Mouse (Mus musculus) right cerebral cortex, postnatal 4 days (tissue): ENCODE measurements around the gene Gm20696.
A peak's percentile ranks its signal among the peaks of the same experiment; 100 is the strongest.

Experiments
- DNase-seq: peaks from one replicate; pipeline ENCODE4 v3.0.0-alpha.2; 2022

The Gm20696 gene

DNA sequence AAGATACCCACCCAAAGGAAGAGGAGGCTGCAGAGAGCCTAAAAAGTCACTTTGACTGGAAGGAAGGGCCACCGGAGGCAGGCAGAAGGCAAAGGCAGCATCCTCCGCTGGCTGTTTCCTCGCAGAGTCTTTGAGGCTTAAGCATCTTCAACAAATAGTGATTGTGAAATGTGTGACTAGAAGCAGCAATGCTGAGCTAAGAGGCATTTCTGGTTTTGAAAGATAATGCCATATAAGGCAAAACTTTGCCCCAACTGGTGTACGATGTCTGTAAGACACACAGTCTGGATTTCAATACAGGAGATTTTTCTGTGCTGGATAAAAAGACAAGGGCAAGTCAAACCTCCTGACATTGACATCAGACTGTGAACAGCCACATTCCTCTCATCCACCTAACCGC lies 195.7 kb downstream of the Gm20696 start:
- DNase-seq, result no peak

DNA sequence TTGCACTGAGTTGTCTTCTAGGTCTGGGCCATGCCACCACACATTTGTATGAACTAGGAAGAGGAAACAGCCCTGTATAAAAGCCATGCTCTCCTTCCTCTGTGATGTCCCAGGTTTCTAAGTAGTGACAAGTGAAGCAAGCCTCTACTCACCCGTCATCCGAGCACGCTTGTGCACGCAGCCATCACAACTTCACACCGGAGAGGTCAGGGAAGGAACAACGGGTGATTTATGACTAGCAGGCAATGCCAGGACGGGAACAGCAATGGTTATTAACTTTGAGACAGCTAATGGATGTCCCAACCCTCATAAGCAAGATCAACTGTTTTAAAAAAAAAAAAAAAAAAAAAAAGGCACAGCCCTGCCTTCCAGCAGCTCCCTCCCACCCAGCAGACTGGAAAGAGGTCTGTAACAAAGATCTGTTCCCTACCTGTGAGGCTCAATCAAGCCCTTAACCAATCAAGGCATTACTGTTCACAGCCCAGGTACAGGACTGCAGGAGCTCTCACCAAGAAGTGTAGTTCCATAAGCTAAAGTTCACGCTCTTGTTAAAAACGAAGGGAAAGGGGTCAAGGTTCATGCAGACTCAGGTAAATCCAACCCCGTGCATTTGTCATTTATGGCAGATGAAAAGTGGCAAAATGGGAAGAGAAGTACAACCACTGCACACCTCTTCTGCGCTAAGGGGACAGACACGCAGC lies 197.3 kb downstream of the Gm20696 start:
- no peak for DNase-seq

DNA sequence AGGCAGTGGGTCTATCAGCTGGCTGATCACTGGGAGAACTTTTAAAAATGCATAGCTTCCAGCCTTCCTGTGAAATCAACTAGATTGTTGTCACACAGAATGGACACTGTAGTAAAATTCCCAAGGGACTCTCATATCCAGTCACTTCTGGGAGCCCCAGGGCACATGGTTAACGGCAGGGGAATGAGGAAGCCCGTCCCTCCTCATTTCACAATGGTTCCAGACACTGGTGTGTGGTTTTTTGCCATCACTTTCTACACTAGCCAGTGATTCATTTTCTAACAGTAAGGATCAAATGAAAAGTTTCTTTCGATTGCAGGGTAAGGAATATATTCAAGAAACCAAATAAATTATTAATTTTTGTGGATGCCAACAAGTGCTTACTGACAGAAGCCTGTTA lies 198.8 kb downstream of the Gm20696 start:
- no peak for DNase-seq

DNA sequence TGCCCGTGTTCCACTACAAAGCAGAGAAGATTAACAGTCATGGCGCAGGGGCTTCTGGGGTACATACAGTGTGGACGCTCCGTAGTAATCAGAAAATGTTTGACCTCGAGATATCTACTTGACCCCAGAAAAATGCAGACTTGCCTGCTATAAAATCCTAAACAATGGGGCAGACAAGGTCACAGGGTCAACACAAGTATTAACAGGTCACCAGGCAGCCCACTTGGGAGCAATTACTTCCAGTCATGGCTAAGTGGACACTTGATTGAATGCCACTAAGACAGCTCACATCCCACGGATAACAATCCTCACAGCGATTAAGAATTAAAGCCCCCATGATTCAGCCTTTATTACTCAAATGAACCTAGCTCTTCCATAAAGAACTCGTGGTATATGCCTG lies 199.5 kb downstream of the Gm20696 start:
- DNase-seq, result no peak

DNA sequence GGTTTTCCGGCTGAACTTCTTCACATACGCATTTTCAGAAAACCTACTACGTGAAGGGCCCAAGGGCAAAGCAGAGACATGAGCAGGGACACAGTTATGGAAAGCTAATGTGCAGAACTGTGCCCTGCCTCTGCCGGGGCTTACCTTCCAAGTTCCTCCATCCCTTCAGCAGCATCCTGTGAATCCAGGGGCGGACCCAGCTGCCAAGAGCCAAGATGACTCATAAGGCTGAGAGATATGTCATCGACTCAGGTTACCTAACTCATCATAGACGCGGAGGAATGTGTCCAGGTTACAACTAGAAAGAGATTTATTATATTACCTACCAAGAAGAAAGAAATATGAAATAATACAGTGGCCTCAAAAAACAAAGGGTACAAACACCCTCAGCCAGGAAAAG lies 200.2 kb downstream of the Gm20696 start:
- no peak for DNase-seq

DNA sequence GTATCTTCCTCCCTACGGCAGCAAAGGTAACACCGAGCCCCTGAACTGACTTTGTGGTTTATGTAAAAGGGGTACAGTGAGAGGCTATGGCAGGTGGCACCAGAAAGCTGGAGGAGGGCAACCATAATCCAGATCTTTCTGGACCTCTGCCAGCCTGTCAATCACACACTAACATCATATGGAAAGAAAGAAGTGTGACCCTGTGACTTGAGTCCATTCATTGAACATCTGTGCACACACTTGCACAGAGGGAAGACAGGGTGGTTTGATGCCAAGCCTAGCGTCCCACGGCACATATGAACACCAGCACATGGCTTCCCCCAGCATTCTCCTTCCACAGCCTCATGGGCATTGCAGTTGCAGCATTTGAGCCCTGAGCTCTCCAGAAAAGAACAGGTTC lies 202.1 kb downstream of the Gm20696 start:
- DNase-seq, result no peak

DNA sequence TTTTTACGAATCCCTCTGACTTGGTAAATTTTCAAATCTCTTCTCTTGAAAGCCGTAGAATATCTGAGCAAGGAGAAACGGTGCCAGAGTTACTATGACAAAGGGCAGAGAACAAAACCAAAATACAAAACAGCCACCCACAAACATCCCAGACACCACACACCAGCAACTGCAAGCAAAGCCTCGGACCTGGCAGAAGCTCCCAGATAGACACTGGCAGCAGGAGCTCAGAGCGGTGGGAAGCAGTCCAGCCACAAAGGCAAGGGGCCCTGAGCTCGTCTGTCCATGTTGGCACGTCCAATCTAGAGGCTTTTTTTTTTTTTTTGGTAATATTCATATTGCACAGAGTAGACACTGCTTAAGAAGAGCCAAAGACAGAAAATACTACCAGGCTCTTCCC lies 202.7 kb downstream of the Gm20696 start:
- DNase-seq, result no peak

DNA sequence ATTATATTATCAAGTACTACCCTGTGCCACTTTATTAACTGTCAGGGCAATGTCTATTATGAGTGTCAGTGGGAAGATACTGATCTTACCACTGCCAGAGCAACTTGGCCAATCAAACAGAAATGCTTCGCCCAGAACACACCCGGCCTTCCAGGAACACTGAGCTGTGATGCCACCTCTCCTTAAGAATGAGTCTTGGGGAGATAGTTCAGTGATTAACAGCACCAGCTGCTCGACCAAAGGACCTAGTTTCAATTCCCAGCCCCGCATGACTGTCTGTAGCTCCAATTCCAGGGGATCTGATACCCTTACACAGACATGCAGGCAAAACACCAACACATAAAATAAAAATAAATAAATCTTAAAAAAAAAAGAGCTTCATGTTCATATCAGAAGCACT lies 207.8 kb downstream of the Gm20696 start:
- DNase-seq, result no peak

DNA sequence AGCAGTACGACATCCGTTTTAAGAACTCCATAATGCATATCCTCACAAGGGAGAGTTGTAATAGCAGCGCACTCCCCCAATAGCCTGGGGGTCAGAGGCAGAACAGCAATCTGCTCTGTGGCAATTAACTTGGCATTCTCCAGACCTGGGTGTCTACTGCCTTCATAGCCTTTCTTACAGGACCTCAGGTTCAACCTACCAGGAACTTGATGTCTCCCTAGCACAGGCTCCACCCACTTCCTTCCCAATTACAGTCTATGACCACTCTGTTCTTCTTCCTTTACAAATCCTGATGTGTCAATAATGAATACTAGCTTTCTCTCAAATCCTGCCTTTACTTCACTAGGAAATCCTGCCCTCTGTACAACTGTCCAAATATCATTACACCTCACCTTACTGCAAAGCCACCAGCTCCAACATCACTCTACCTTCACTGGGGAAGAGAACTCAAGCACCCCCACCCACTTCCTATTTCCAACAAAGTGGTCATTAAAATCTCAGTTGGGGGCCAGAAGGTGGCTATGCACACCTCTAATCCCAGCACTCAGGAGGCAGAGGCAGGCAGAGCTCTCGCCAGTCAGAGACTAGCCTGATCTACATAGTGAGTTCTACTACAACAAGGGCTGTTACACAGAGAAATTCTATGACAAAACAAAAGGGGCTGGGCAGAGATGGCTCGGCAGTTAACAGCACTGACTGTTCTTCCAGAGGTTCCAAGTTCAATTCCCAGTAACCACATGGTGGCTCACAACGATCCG lies 212.7 kb downstream of the Gm20696 start:
- DNase-seq, result no peak

DNA sequence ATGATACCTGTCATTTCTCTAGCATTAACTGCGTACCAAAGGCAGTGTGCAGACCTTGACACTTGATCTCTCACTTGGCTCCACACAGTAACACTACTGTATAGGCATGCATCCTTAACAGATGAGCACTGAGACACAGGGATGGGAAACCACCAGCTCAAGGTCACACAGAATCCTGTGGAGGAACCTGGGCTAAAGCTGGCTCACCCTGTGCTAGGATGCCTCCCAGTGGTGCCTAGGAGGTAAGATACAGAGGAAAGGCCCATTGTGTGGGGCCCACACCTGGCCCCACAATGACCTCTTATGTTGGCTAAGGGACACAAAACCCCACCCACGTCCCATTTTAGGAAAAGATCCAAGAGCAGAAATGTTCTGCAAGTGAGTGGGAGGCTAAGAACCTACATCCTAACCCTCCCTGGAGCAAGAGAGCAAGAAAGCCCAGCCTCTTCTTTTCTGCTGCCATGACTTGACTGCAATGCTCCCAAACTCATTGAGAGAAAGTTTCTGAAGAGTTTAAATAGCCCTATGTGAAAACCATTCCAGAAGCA lies 213.9 kb downstream of the Gm20696 start:
- no peak for DNase-seq

DNA sequence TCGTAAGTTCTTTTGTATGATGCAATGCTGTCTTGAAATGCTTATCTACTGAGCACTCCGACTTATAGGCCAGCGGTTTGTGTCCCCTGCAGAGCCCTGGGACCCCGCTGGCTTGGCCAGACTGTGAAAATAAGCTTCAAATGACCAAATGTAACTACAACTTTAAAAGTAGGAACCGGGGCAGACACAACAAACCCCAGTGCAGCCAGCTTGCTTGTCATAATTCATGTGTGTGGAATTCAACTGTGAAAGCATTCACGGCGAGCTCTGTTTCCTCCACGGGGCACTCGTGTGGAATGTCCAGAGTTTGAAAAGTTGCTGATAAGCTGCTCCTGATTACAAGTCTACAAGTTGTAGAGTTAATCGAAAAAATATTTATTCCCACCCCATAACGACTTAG lies 215.1 kb downstream of the Gm20696 start:
- DNase-seq, result no peak

DNA sequence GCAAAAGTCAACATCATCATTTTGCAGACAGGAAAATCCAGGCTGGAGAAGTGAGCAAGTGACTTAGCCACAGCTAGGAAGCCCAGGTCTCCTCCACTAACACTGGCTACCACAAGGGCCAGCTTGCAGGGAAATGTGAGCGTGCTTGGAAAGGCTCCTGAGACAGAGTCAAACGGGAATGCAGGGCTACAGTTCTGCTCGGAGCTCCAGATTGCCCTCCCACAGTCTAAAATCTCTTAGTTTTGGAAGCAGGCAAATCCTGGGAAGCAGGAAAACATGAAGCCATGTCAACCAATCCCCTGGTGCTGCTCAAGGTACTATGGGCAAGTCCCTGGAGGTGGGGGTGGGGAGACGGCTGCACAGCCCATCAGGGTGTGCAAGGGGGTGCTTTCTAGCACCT lies 219.2 kb downstream of the Gm20696 start:
- DNase-seq, result no peak

DNA sequence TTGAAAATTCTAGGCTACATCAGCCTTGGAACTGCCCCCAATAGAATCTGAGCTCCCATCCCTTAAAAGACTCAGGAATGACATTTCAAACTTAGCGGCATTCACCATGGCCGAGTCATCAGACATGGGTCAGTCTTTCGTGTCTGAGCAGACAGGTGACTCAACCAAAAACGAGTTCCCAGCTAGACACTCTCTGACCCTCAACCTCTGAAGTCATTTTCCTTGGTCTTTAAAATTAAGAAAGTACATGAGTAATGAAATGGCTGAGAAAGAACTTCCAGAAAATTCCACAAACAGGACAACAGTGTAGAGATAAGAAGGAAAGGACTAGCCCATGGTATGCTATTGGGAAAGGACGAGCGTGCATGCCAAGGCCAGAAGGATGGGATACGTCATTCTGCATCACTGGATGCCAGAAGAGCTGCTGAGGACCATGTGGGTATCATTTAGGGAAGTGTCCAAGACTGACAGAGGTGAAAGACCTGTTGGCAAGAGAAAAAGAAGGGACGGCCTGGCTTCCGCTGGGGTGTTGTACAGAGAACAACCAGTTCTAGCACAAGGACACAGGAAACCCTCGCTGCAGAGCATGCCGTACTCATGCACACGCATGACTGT lies 219.7 kb downstream of the Gm20696 start:
- no peak for DNase-seq

DNA sequence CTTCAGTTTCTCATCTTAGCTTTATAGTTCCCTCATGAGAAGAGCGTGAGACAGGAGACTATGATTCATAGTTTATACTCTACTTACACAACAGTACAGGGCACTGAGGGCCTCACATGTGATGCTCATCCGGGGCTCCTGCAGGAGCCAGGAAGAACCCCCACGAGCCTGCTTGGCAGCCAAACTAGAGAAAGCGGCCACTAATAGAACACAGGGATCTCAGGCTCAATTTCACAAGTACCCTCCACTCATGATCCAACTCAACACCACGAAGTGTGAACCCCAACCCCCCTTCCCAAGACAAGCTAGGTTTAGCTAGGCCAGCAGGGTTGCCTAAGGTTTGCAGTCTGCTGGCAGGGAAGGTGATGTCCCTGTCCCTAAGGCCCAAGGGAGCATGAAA lies 223.1 kb downstream of the Gm20696 start:
- no peak for DNase-seq

DNA sequence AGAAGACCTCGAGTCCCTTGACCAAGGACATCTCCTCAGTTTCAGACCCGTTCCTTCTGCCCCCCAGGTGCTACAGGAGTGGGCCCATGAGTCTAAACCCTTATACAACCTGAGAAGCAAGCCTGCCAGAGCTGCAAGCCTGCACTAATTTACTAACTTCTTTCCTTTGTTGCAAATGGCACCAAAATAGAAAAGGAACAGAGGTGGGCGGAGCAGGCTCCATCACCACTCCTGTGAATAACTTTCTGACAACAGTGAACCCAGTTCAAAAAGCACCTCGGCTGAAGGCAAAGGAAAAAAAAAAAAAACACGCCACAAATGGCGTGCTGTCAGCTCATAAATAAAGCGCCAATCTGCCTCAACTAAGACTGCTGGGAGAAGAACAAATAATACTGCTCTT lies 225.5 kb downstream of the Gm20696 start:
- no peak for DNase-seq

DNA sequence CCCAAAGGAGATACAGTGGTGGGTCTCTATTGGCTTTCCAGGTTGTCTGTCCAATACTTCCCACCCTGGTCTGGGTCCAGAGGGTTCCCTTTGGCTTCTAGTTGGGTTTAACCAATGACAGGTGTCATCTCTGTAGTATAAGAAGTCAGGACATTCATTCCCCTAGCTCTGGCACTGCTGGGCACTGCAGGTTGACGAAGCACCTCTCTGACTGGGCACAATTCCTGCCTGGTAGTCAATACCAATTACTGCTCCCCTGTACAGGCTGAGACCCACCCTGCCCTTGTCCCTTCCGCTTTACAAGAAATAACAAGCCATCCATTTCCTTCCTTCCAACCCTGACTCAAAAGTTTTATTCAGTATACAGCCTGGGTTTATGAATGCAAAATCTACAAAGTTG lies 226.0 kb downstream of the Gm20696 start:
- DNase-seq, result no peak

DNA sequence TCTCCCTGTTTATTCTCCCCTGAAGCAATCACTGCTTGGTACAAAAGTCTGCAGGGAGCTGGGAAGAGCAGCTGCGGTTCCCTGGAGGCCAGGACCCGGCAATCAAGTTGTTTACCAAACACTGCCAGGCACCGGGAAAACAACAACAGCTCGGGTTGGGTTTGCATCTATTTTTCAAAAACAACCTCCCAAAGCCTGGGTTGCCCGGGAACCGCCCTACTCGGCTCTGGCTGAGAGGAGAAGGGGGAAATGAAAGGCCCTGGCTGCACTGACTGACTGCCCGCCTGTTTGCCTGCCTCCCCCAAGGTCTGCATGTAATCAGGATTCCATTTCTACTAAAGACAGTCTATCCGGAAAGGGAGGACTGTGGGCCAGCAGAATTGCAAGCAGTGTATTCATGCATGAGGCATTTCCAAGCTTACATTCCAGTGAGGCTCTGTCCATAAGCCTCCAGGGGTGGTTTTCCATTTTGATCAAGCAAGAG lies 226.7 kb downstream of the Gm20696 start:
- peak; percentile 22 for DNase-seq

DNA sequence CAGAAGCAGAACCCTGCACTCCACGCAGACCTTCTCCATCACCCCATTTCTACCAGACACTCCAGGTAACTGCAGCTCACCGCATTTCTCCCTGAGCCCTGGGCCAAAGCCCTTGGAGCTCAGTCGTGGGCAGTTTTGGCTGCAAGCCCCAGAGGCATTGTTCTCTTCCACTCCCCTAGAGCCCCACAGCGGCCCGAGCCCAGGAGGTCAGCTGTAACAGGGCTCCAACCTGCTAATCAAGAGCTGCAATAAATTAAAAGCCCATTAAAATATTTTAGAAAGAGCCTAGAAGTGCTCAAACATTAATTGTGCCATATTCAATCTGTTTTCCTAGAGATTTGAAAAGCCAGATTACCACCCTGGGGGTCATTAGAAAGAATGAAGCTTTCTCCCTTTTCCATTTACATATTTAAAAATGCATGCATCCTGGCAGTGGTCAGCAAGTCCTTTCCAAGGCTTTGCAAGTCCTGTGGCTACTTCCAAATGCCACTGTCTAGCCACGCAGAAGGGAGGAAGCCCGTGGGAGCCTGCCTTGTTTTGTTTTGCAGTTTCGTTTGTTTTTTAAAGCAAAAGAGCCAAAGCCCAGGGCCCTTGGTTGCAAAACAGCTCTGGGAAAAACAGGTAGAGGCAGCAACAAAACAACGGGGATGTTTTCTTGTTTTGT lies 227.3 kb downstream of the Gm20696 start:
- peak; percentile 16 for DNase-seq

DNA sequence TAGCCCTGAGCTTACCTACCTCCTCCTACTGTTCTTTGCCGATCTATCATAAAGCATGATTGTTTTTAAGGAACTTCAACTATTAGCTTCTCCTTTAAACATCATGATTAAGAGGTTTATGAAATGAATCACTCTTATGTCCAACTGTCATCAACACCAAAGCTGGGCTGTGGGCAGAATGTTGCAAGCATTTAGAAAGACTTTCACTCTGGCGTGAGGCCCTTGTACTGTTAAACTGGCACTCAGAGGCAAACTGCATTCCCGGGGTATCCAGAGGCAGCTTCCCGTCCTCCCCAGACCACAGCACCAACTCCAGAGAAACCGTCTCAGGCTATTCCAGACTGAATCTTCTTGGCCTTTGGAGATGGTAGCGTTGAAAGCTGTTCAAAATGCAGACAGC lies 230.2 kb downstream of the Gm20696 start:
- no peak for DNase-seq

DNA sequence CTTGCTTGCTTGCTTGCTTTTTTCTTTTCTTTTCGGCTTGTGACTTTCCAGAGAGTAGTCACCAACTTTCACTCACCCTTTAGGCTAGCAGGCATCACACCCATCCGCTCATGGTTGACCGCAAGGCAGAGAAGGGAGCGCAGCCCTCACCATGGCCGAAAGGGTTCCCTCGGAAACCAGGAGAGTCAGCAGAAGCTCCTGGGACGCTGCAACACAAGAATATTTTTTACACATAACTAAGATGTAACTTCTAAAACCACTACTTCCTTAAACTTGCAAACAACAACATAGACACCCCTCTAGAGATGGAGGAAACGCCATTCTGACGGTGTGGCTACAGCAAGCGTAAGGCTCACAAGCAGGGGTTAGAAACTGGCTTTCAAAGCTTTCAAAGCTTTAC lies 231.5 kb downstream of the Gm20696 start:
- DNase-seq, result no peak

DNA sequence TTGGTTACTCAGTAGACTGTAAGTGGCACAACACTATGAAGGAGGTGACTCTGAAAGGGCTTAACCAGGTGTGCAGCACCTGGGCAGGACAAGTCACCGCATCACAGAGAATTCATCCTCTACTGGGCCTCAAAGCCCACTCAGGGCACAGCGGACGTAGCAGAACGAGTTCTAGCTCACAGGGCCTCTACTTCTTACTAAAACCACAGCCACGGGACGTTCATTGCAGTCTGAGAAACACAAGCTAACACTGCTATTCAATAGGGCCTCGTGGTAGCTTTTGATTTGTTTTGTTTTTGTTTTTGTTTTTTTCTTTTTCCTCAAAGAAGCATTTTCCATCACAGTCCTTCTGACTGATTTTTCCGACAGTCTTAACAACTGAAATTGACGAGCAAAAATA lies 233.6 kb downstream of the Gm20696 start:
- no peak for DNase-seq

DNA sequence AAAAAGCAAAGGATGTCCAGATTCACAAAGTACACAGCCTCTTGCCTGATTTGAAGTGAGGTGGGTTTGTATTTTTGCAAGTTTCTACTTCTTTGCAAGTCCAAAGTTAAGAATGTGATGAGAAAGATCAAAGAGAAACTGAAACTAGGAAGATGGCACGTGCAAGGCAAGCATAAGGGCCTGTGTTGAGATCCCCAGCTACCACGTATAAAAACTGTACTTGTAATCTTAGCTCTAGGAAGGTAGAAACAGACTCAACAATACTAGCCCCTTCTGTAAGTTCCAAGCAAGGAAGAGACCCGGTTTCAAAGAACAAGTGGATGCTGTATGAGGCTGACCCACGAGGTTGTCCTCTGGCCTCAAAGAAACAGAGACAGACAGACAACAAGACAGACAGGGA lies 234.7 kb downstream of the Gm20696 start:
- no peak for DNase-seq

DNA sequence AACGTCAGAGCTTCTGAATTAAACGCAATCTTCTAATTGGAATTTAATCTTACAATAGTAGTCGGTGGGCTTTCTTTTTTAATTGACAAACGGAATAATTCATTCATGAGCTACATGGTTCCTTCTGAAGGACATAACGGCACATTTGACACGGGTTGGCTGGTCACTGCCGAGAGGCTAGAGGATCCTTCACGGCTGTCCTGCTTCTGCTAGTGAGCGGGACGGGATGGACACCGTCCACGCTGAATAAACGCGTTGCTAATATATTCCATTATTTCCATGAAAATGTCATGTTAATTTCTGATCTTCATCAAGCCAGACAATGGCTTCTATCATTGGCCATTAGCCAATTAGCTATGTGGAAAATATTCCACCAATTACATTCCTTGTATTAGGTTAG lies 236.0 kb downstream of the Gm20696 start:
- no peak for DNase-seq
